Mouse (Mus musculus): ENCODE measurements around the gene Hoxc12. TPM values are rescaled to one million over a fixed set of nuclear protein-coding genes. Genes with fewer than 3 reads are reported as not detected.
A peak's percentile ranks its signal among the peaks of the same experiment; 100 is the strongest.

The Hoxc12 gene
- total and polyA plus RNA-seq, 3 experiments = not detected

DNA sequence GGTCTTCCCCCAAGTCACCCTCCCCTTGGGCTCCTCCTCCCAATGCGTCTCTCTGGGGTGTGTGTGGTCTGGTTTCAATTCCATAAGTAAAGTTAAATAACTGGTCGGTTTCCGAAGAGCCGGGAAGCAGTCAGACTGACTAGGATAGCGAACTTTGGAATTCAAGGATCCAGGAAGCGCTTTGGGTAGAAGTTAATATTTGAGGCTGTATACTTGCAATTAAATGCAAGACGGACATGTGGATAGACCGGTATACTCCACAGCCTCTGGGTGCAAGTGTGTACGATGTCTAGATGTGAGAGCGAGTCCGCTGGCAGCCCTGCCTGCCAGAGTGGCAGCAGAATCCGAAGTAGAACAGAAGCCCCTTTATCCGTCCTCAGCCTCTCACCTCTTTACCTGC is 25.9 kb downstream of the Hoxc12 start:
- H3K4me3 ChIP-seq (replicated peaks in 1 of 3; ENCODE audit: low read depth in 2 of 3, low read length in 2 of 3, poor library complexity in 1 of 3) = no peak overlapping the region
- TF ChIP-seq CHD2 (IDR thresholded peaks at IDR 0.05; ENCODE audit: low read length) = no peak
- TF ChIP-seq TBP (conservative IDR thresholded peaks at IDR 0.05; ENCODE audit: low read depth, low read length) = no peak
- no peak for TF ChIP-seq ELF1 (IDR thresholded peaks at IDR 0.05; ENCODE audit: low read depth, low read length)
- TF ChIP-seq UBTF (IDR thresholded peaks at IDR 0.05; ENCODE audit: low read depth, low read length) = no peak
- no peak overlapping the region for H3K9ac ChIP-seq (ENCODE audit: insufficient read depth, low read depth)
- dilution Hi-C loops (cut with MboI; ENCODE audit: extremely low pct_ligation_motif_present, extremely low pct_unique_long_range_greater_than_20kb, low sequenced_read_pairs) = no loop called here
- no peak overlapping the region for H3K4me2 ChIP-seq (ENCODE audit: insufficient read depth, low read depth, poor library complexity, severe bottlenecking)
- H3K79me2 ChIP-seq (replicated peaks; ENCODE audit: control insufficient read depth, extremely low read depth, insufficient read depth, poor library complexity, severe bottlenecking) = no peaks in the 10 kb centered on the region
- H3K36me3 ChIP-seq (replicated peaks in 1 of 2; ENCODE audit: control insufficient read depth in 1 of 2, insufficient read depth in 1 of 2, low read length in 1 of 2) = no peaks in the 10 kb centered on the region
- peaks cover 95% of the 10 kb centered on the region for H3K27me3 ChIP-seq (replicated peaks)
- in situ Hi-C loops (cut with MboI; ENCODE audit: low pct_ligation_motif_present, low pct_unique_long_range_greater_than_20kb, low sequenced_read_pairs) = no loop called here
- H3K9me3 ChIP-seq (replicated peaks; ENCODE audit: low read length) = no peaks in the 10 kb centered on the region
- peaks cover 3 to 32% of the 10 kb centered on the region in 2 experiments for H3K4me1 ChIP-seq (ENCODE audit: control insufficient read depth in 1 of 2, insufficient read depth in 2 of 2)
- no peak for DNase-seq (ENCODE audit: extremely low read depth)
- H3K27ac ChIP-seq (ENCODE audit: insufficient read depth, low read depth) = no peak overlapping the region

- dilution Hi-C loops (cut with MboI; ENCODE audit: extremely low pct_ligation_motif_present, extremely low pct_unique_long_range_greater_than_20kb, low sequenced_read_pairs) = no loop called here
Observed at GRCm38 (mm10) chr15:102963259-102963658, 26.7 kb downstream of the Hoxc12 start.

More at GRCm38 (mm10) chr15:102963259-102963658, 26.7 kb downstream of the Hoxc12 start:
- Histone ChIP-seq H3K27me3 (replicated peaks) (peaks cover 93% of the 10 kb centered on the region), H3K4me3 (replicated peaks in 1 of 3; ENCODE audit: low read depth in 2 of 3, low read length in 2 of 3, poor library complexity in 1 of 3) (no peak overlapping the region), H3K36me3 (replicated peaks in 1 of 2; ENCODE audit: control insufficient read depth in 1 of 2, insufficient read depth in 1 of 2, low read length in 1 of 2) (no peaks in the 10 kb centered on the region), H3K9me3 (replicated peaks; ENCODE audit: low read length) (no peaks in the 10 kb centered on the region), H3K9ac (ENCODE audit: insufficient read depth, low read depth) (peak overlapping the region; percentile 7), H3K4me1 (ENCODE audit: control insufficient read depth in 1 of 2, insufficient read depth in 2 of 2) (peaks cover 3 to 32% of the 10 kb centered on the region in 2 experiments), H3K79me2 (replicated peaks; ENCODE audit: control insufficient read depth, extremely low read depth, insufficient read depth, poor library complexity, severe bottlenecking) (no peaks in the 10 kb centered on the region), H3K4me2 (ENCODE audit: insufficient read depth, low read depth, poor library complexity, severe bottlenecking) (peak overlapping the region; percentile 79), H3K27ac (ENCODE audit: insufficient read depth, low read depth) (no peak overlapping the region)
- in situ Hi-C loops (cut with MboI; ENCODE audit: low pct_ligation_motif_present, low pct_unique_long_range_greater_than_20kb, low sequenced_read_pairs) = no loop called here
- TF ChIP-seq MXI1 (IDR thresholded peaks at IDR 0.05; ENCODE audit: low read depth, low read length) (no peak), BHLHE40 (IDR thresholded peaks at IDR 0.05; ENCODE audit: low read depth, low read length) (no peak), SIN3A (IDR thresholded peaks at IDR 0.05; ENCODE audit: low read length) (no peak), JUN (IDR thresholded peaks at IDR 0.05; ENCODE audit: insufficient read depth, low read depth, low read length) (no peak), MAZ (IDR thresholded peaks at IDR 0.05; ENCODE audit: low read depth, low read length) (no peak), GABPA (IDR thresholded peaks at IDR 0.05; ENCODE audit: insufficient replicate concordance, low read depth, low read length) (no peak), UBTF (IDR thresholded peaks at IDR 0.05; ENCODE audit: low read depth, low read length) (no peak), HCFC1 (IDR thresholded peaks at IDR 0.05; ENCODE audit: low read depth, low read length) (no peak), USF2 (conservative IDR thresholded peaks at IDR 0.05; ENCODE audit: low read depth, low read length) (no peak), MAFK (IDR thresholded peaks at IDR 0.05; ENCODE audit: insufficient replicate concordance, low read length) (no peak), NRF1 (IDR thresholded peaks at IDR 0.05; ENCODE audit: low read depth, low read length) (no peak), CHD1 (IDR thresholded peaks at IDR 0.05; ENCODE audit: low read depth, low read length) (no peak), ZMIZ1 (IDR thresholded peaks at IDR 0.05; ENCODE audit: low read depth, low read length) (no peak), ETS1 (conservative IDR thresholded peaks at IDR 0.05; ENCODE audit: low read depth, low read length) (no peak), E2F4 (IDR thresholded peaks at IDR 0.05; ENCODE audit: insufficient replicate concordance, low read depth, low read length) (no peak), MEF2A (IDR thresholded peaks at IDR 0.05; ENCODE audit: borderline replicate concordance, low read depth, low read length) (no peak), ZNF384 (IDR thresholded peaks at IDR 0.05; ENCODE audit: low read depth, low read length) (no peak), JUND (conservative IDR thresholded peaks at IDR 0.05; ENCODE audit: low read depth, low read length) (no peak), USF1 (IDR thresholded peaks at IDR 0.05; ENCODE audit: low read depth, low read length) (no peak), POLR2A (IDR thresholded peaks at IDR 0.05; ENCODE audit: low read depth, low read length) (no peak)
- no peak for DNase-seq (ENCODE audit: extremely low read depth)
